Comparison of ENCODE assay signal across 8 mouse cellular contexts in the genomic region with DNA sequence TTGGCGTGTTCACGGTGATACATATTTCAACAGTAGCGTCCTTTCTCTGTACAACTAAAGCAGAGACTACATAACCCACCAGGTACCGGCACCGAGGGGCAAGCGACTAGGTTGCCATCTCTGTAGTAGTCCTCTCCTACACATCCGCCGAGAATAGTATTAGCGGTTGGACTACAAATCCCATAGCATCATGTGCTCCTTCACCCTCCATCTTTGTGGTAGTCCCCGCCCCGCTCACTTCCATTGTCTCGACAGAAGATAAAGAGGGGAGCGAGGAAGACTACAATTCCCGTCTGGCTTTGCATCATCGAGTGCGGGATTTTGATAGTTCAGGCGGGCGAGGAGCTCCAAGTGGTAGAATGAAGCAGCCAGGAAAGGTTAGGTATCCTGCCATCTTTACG. TPM values are rescaled to one million over a fixed set of nuclear protein-coding genes. Genes with fewer than 3 reads are reported as not detected.
DNase-seq lines count a peak whose midpoint lies in the region; ATAC-seq and TF ChIP-seq lines count a peak whose summit lies in the region.

No protein-coding gene starts in this region.

- peaks cover 35% of the 10 kb centered on the region for H3K4me1 ChIP-seq in erythroblast, embryonic 14.5 days (ENCODE audit: control insufficient read depth)
- H3K4me1 ChIP-seq in heart, embryonic 11.5 days (ENCODE audit: control insufficient read depth, insufficient read depth, low read length): peaks cover 11% of the 10 kb centered on the region; the same call in 1 of the 2 replicates
- peaks cover 14% of the 10 kb centered on the region for H3K4me1 ChIP-seq in kidney, embryonic 16.5 days (ENCODE audit: insufficient read depth, low read length)
- peaks cover 2% of the 10 kb centered on the region; the same call in 1 of the 2 replicates for H3K4me1 ChIP-seq in liver, adult 2 months (ENCODE audit: control insufficient read depth, insufficient read depth, low read length)

- peak overlapping the region; percentile 90 for H3K27ac ChIP-seq in heart, embryonic 11.5 days (ENCODE audit: low read depth, low read length)
- H3K27ac ChIP-seq in kidney, embryonic 16.5 days (ENCODE audit: low read length): peak overlapping the region; percentile 93
- H3K27ac ChIP-seq in liver, adult 2 months (replicated peaks; ENCODE audit: insufficient read depth, low read depth, low read length): peak overlapping the region; percentile 82

- H3K36me3 ChIP-seq in erythroblast, embryonic 14.5 days (ENCODE audit: control insufficient read depth): peaks cover 16% of the 10 kb centered on the region
- H3K36me3 ChIP-seq in heart, embryonic 11.5 days (ENCODE audit: control insufficient read depth, insufficient read depth, low read length): peaks cover 9% of the 10 kb centered on the region
- H3K36me3 ChIP-seq in kidney, embryonic 16.5 days (ENCODE audit: insufficient read depth, low read length): peaks cover 23% of the 10 kb centered on the region
- no peaks in the 10 kb centered on the region for H3K36me3 ChIP-seq in liver, adult 2 months (ENCODE audit: control insufficient read depth, insufficient read depth, low read length)
- H3K36me3 ChIP-seq in myocyte (ENCODE audit: control insufficient read depth, insufficient read depth): peaks cover 5% of the 10 kb centered on the region
- peaks cover 2% of the 10 kb centered on the region; the same call in 1 of the 2 replicates for H3K36me3 ChIP-seq in splenic B cell, adult 2 months (ENCODE audit: control insufficient read depth, insufficient read depth, low read length, poor library complexity, severe bottlenecking)

- WGBS in heart, embryonic 11.5 days (ENCODE audit: insufficient replicate concordance): under 1% methylated on average over 19 of the region's 19 CpGs
- 0% methylated on average over 19 of the region's 19 CpGs for WGBS in kidney, embryonic 16.5 days
- under 1% methylated on average over 19 of the region's 19 CpGs for WGBS in liver, adult 2 months

- peak overlapping the region; percentile 21 for H3ac ChIP-seq in myocyte (ENCODE audit: control insufficient read depth, insufficient read length)

- no peaks in the 10 kb centered on the region for H3K79me2 ChIP-seq in liver, adult 2 months (ENCODE audit: control insufficient read depth, insufficient read depth, low read length)
- H3K79me2 ChIP-seq in myocyte (ENCODE audit: control insufficient read depth, insufficient read depth): no peaks in the 10 kb centered on the region

- H3K27me3 ChIP-seq in erythroblast, embryonic 14.5 days (ENCODE audit: control insufficient read depth): no peaks in the 10 kb centered on the region
- no peaks in the 10 kb centered on the region for H3K27me3 ChIP-seq in heart, embryonic 11.5 days (ENCODE audit: control insufficient read depth, insufficient read depth, low read length)
- no peaks in the 10 kb centered on the region for H3K27me3 ChIP-seq in kidney, embryonic 16.5 days (ENCODE audit: insufficient read depth, low read length)
- H3K27me3 ChIP-seq in liver, adult 2 months (ENCODE audit: control insufficient read depth, insufficient read depth, low read length): no peaks in the 10 kb centered on the region
- no peaks in the 10 kb centered on the region for H3K27me3 ChIP-seq in myocyte (ENCODE audit: control insufficient read depth, insufficient read depth, insufficient read length)
- H3K27me3 ChIP-seq in splenic B cell, adult 2 months (ENCODE audit: control insufficient read depth, insufficient read depth, low read length, poor library complexity, severe bottlenecking): no peaks in the 10 kb centered on the region

- DNase-seq in CD4-positive helper T cell, adult 2 months (ENCODE audit: low read depth, low spot score): peak; percentile 92
- peak; percentile 100 for DNase-seq in brain, embryonic 14.5 days (ENCODE audit: low read depth)
- DNase-seq in liver, adult 2 months (ENCODE audit: extremely low read depth, low read depth, low spot score): peak; percentile 97
- peak; percentile 92 for DNase-seq in splenic B cell, adult 2 months (ENCODE audit: low read depth, low spot score)

- H3K4me2 ChIP-seq in heart, embryonic 11.5 days: peak overlapping the region; percentile 98
- peak overlapping the region; percentile 76 for H3K4me2 ChIP-seq in kidney, embryonic 16.5 days (replicated peaks; ENCODE audit: low read depth, low read length)
- H3K4me2 ChIP-seq in myocyte (ENCODE audit: low read depth): peak overlapping the region; percentile 99

- TF ChIP-seq CTCF in brain, embryonic 14.5 days (IDR thresholded peaks at IDR 0.05; ENCODE audit: borderline replicate concordance, extremely low read depth, insufficient read depth, insufficient read length): no peak
- TF ChIP-seq CTCF in liver, adult 2 months (IDR thresholded peaks at IDR 0.05; ENCODE audit: low read depth, low read length): no peak

- peak; percentile 74 for ATAC-seq in heart, embryonic 11.5 days (replicated peaks; ENCODE audit: insufficient number of reproducible peaks, low FRiP score, low TSS enrichment)
- ATAC-seq in kidney, embryonic 16.5 days (ENCODE audit: low FRiP score, low TSS enrichment): peak; percentile 86

- no peak; the same call in 1 of the 2 replicates for TF ChIP-seq POLR2A in brain, embryonic 14.5 days (IDR thresholded peaks at IDR 0.05; ENCODE audit: borderline replicate concordance, extremely low read depth, insufficient read depth, insufficient read length, poor library complexity, severe bottlenecking)
- no peak for TF ChIP-seq POLR2A in liver, adult 2 months (IDR thresholded peaks at IDR 0.05; ENCODE audit: extremely low read depth, insufficient read depth, low read length)
- TF ChIP-seq POLR2A in myocyte (IDR thresholded peaks at IDR 0.05; ENCODE audit: insufficient read length, low read depth): peak; percentile 46

- peak overlapping the region; percentile 83 for H3K9ac ChIP-seq in heart, embryonic 11.5 days (ENCODE audit: low read depth, low read length)
- H3K9ac ChIP-seq in kidney, embryonic 16.5 days (replicated peaks; ENCODE audit: low read length): peak overlapping the region; percentile 87
- peak overlapping the region; percentile 65 for H3K9ac ChIP-seq in liver, adult 2 months (ENCODE audit: low read depth, low read length)

- no peaks in the 10 kb centered on the region; the same call in 1 of the 2 replicates for H3K9me3 ChIP-seq in erythroblast, embryonic 14.5 days (ENCODE audit: control insufficient read depth, low read length)
- H3K9me3 ChIP-seq in heart, embryonic 11.5 days (replicated peaks; ENCODE audit: control insufficient read depth, low read length): no peaks in the 10 kb centered on the region
- H3K9me3 ChIP-seq in kidney, embryonic 16.5 days (ENCODE audit: low read length): no peaks in the 10 kb centered on the region

- peak overlapping the region; percentile 83 for H3K4me3 ChIP-seq in erythroblast, embryonic 14.5 days (replicated peaks)
- H3K4me3 ChIP-seq in heart, embryonic 11.5 days (ENCODE audit: low read depth, low read length): peak overlapping the region; percentile 81
- H3K4me3 ChIP-seq in kidney, embryonic 16.5 days (ENCODE audit: low read length): peak overlapping the region; percentile 84
- H3K4me3 ChIP-seq in liver, adult 2 months (ENCODE audit: insufficient read depth, low read depth, low read length): peak overlapping the region; percentile 78
- peak overlapping the region; percentile 47 for H3K4me3 ChIP-seq in myocyte

TF ChIP-seq in myocyte, 11 proteins besides CTCF, POLR2A, EP300 and RAD21 (continues in another document):
- TF ChIP-seq USF1 (IDR thresholded peaks at IDR 0.05; ENCODE audit: low read depth): peak; percentile 61

RNA-seq across cellular contexts. Expression of gene Fbxl19, which starts 0.9 kb away (rescaled TPM):
- 138 and 171 TPM in 2 replicates for polyA plus RNA-seq in brain, embryonic 14.5 days (2012; rRNA removed)
- polyA plus RNA-seq in erythroblast, embryonic 14.5 days (2012): 8.2 and 9.9 TPM in 2 replicates
- polyA plus RNA-seq in heart, embryonic 11.5 days (2014; fragmentation: Nextera tagmentation; extraction: Ambion mirVana): 2.5 and 3.3 TPM in 2 replicates
- 5.4 TPM in 2 replicates for polyA plus RNA-seq in kidney, embryonic 16.5 days (2015; fragmentation: Nextera tagmentation; extraction: Ambion mirVana)
- total RNA-seq in liver, adult 2 months (2014; rRNA removed): 1.9 and 2.4 TPM in 2 replicates
- 3.9 and 4.7 TPM in 2 replicates for polyA plus RNA-seq in liver, adult 2 months (2012; rRNA removed)
- polyA plus RNA-seq in myocyte (2012; fragmentation: generic; extraction: Trizol): 11.9 TPM

RNA-seq across cellular contexts. Expression of gene Ctf2, which starts 13.3 kb away (rescaled TPM):
- not detected in 2 replicates for polyA plus RNA-seq in brain, embryonic 14.5 days (2012; rRNA removed)
- 0.02 TPM in 1 of 2 replicates, not detected in the other for polyA plus RNA-seq in erythroblast, embryonic 14.5 days (2012)
- polyA plus RNA-seq in heart, embryonic 11.5 days (2014; fragmentation: Nextera tagmentation; extraction: Ambion mirVana): 0.32 TPM in 1 of 2 replicates, not detected in the other
- 0.15 and 0.32 TPM in 2 replicates for polyA plus RNA-seq in kidney, embryonic 16.5 days (2015; fragmentation: Nextera tagmentation; extraction: Ambion mirVana)
- total RNA-seq in liver, adult 2 months (2014; rRNA removed): not detected in 2 replicates
- polyA plus RNA-seq in liver, adult 2 months (2012; rRNA removed): not detected in 2 replicates
- 0.14 TPM for polyA plus RNA-seq in myocyte (2012; fragmentation: generic; extraction: Trizol)

RNA-seq across cellular contexts. Expression of gene Orai3, which starts 24.4 kb away (rescaled TPM):
- polyA plus RNA-seq in brain, embryonic 14.5 days (2012; rRNA removed): 9.3 and 11.2 TPM in 2 replicates
- 0.30 and 0.44 TPM in 2 replicates for polyA plus RNA-seq in erythroblast, embryonic 14.5 days (2012)
- polyA plus RNA-seq in heart, embryonic 11.5 days (2014; fragmentation: Nextera tagmentation; extraction: Ambion mirVana): 13.3 and 14.5 TPM in 2 replicates
- 31.2 and 34.8 TPM in 2 replicates for polyA plus RNA-seq in kidney, embryonic 16.5 days (2015; fragmentation: Nextera tagmentation; extraction: Ambion mirVana)
- total RNA-seq in liver, adult 2 months (2014; rRNA removed): 10.2 and 14.7 TPM in 2 replicates
- polyA plus RNA-seq in liver, adult 2 months (2012; rRNA removed): 21.1 and 26.6 TPM in 2 replicates
- 16.3 TPM for polyA plus RNA-seq in myocyte (2012; fragmentation: generic; extraction: Trizol)

RNA-seq across cellular contexts. Expression of gene Setd1a, which starts 31.2 kb away (rescaled TPM):
- 8.9 and 23.2 TPM in 2 replicates for polyA plus RNA-seq in brain, embryonic 14.5 days (2012; rRNA removed)
- polyA plus RNA-seq in erythroblast, embryonic 14.5 days (2012): 4.7 and 6.0 TPM in 2 replicates
- polyA plus RNA-seq in heart, embryonic 11.5 days (2014; fragmentation: Nextera tagmentation; extraction: Ambion mirVana): 16.9 and 20.8 TPM in 2 replicates
- polyA plus RNA-seq in kidney, embryonic 16.5 days (2015; fragmentation: Nextera tagmentation; extraction: Ambion mirVana): 18.9 and 19.4 TPM in 2 replicates
- 2.6 and 5.4 TPM in 2 replicates for total RNA-seq in liver, adult 2 months (2014; rRNA removed)
- polyA plus RNA-seq in liver, adult 2 months (2012; rRNA removed): 5.5 and 7.8 TPM in 2 replicates
- 13.7 TPM for polyA plus RNA-seq in myocyte (2012; fragmentation: generic; extraction: Trizol)

RNA-seq across cellular contexts. Expression of gene Ctf1, which starts 32.7 kb away (rescaled TPM):
- polyA plus RNA-seq in brain, embryonic 14.5 days (2012; rRNA removed): 8.0 and 12.2 TPM in 2 replicates
- polyA plus RNA-seq in erythroblast, embryonic 14.5 days (2012): 0.06 TPM in 1 of 2 replicates, not detected in the other
- polyA plus RNA-seq in heart, embryonic 11.5 days (2014; fragmentation: Nextera tagmentation; extraction: Ambion mirVana): 4.7 and 4.9 TPM in 2 replicates
- 14.0 and 14.7 TPM in 2 replicates for polyA plus RNA-seq in kidney, embryonic 16.5 days (2015; fragmentation: Nextera tagmentation; extraction: Ambion mirVana)
- total RNA-seq in liver, adult 2 months (2014; rRNA removed): 2.7 and 4.4 TPM in 2 replicates
- polyA plus RNA-seq in liver, adult 2 months (2012; rRNA removed): 10.5 and 15.9 TPM in 2 replicates
- polyA plus RNA-seq in myocyte (2012; fragmentation: generic; extraction: Trizol): 8.9 TPM

Comparison
In these comparisons a context has a peak if more than half of its experiments do, and no peak if none do; other contexts are left out.
1. Peak in every context shown above with its lines: DNase-seq, ATAC-seq, H3K4me3 ChIP-seq and H3K27ac ChIP-seq.
2. RNA of gene Fbxl19, which starts 0.9 kb away (polyA plus RNA-seq): 138 to 171 TPM in brain, embryonic 14.5 days; 11.9 TPM in myocyte (single experiment), 8.2 to 9.9 TPM in erythroblast, embryonic 14.5 days, 5.4 TPM in kidney, embryonic 16.5 days, 3.9 to 4.7 TPM in liver, adult 2 months and 2.5 to 3.3 TPM in heart, embryonic 11.5 days; every median in the first group is over 10 times any median in the second.